Mouse (Mus musculus): Measurements from ENCODE around the gene Axin1.

Axin1 gene

DNA sequence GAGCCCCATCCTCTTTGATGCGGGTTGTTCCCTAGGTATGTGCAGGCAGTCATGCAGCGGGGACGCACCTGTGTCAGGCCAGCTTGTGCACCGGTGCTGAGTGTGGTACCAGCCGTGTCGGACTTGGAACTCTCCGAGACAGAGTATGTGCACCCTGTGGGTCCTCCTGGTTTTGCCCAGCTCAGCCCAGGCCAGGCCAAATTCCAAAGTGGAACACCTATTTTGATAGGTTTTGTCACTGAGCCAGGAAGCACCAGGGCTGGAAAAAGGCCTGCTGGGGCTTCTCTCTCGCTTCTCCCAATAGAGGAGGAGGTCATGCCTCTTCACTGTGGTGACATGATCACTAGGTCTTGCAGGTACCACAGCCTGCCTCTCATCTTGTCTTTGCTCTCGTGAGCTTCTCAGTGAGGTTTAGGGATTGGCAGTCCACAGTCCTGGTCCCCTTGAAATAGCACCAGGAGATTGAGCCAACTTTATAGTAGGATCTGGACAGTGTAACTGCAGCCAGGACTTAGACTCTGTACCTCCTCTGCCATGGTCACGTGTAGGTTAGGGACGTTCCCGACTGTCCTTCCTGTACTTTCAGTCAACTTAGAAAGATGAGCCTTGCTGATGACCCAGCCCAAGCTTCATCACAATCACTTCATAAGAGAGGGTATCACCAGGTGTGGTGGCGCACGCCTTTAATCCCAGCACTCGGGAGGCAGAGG is 54.1 kb downstream of the Axin1 start:
- DNase-seq = no peak

DNA sequence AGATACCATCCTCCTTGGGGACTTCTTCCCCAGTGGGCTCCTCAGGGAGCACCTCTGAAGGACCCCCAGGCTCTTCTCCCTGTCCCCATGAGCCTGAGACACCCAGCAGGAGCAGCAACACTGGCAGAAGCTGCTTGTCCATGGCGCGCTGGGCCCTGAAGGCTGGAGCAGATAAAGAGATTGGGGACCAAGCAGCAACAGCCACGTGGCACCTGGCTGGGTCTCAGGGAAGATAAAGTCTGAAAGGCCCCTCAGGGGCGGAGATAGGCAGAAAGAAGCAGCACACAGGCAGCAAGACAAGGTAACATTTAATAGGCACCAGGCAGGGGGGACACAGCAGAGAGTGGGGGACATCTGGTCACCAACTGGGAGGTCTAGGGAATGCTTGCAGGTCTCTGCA is 60.4 kb downstream of the Axin1 start, which contains the start of gene Pdia2:
TSS of gene Pdia2 (minus strand) at position 196 of the 400 bp plus-strand sequence.
- DNase-seq = no peak

DNA sequence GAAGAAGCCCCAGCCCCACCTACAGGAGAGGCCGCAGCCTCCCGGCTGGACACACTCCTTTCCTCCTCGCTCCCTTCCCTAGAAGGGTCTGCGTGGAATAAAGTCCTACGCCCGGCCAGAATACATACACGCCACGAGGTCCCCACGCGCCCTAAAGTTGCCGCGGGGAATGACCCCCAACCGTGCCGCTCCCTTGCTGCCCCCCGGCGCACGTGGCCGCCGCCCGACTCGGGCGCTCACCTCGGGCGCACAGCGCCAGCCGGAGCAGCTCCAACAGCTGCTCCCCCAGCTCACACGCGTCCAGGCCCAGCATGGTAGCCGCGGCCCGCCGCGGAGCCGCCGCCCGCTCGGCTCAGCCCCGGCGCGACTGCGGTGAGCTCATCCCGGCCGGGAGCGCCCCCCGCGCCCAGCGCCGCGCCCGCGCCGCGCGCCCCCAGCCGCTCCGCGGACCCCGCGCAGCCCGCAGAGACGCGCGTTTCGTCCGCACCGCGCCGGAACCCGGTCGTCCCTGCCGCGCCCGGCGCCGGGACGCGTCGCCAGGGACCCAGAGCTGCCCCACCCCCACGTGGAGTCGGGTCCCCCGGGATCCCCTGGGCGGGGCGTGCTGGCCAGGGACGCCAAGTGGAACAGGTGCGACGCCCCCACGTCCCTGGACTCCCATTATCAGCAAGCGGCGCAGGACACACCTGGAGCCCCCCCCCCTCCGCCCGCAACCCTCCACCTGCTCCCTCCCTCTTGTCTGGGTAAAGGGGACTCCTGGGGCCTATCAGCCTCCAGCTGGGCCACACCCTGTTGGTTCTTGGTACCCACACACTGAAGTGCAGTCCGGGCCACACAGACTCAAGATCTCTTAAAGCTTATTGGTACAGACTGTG is 62.6 kb downstream of the Axin1 start:
- DNase-seq = peak in 1 of 2 experiments; percentile 28

DNA sequence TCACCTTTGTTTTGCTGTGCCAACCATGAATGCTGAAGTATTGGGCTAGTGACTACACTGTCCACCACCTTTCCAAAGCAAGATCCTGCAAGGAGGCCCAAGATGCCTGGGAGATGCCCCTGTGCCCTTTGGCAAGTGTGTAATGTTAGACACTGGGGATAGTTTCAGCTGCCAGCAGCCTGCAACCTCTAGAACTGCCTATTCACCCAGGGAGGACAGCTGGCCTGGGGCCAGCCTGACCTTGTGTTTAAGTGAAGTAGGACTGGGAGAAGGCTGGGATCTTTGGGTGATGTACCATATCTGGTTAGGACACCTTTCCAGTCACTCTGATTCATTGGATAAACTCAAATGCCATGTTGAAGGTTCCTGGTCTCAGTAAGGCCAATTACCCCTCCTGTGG is 63.5 kb downstream of the Axin1 start:
- DNase-seq = no peak

DNA sequence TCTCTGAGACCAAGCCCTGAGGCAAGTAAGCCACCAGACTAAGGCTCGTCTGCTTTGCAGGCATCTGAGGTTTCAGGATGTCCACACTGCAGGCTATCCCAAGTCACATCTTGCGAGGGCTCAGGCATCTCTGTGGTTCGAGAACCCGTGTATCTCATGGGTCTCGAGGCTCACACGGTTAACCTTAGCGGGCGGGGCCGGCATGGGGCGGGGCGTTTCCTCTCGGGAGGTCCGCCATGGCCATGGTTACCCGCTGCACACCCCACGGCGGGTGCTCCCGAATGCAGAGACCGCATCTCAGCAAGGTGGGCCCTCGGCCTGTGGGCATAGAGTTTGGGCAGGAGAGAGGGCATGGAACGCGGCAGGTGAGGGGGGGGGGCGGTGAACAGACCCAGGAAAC is 64.2 kb downstream of the Axin1 start, which contains the start of gene Rgs11:
TSS of gene Rgs11 (plus strand) at position 215 of the 400 bp plus-strand sequence.
- DNase-seq = peak; percentile 36 to 42

DNA sequence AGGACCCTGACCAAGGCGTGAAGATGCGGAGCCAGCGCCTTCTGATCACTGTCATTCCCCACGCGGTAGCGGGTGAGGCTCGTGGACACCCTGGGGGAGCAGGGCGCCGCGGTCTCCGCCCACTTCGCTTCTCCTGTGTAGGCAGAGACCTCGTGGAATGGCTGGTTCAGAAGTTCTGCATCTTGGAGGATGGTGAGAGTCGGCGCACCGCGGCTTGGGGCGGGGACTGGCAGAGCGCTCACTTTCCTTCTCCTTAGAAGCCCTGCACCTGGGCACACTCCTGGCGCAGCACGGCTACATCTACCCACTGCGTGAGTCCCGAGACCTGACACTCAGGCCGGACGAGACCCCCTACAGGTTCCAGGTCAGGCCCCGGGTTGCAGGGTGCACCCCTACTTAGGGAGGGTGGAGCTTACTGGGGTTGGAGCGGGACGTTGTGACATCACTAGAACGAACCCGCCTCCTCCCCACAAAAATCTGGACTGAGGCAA is 64.9 kb downstream of the Axin1 start:
- DNase-seq = peak; percentile 33 to 49

DNA sequence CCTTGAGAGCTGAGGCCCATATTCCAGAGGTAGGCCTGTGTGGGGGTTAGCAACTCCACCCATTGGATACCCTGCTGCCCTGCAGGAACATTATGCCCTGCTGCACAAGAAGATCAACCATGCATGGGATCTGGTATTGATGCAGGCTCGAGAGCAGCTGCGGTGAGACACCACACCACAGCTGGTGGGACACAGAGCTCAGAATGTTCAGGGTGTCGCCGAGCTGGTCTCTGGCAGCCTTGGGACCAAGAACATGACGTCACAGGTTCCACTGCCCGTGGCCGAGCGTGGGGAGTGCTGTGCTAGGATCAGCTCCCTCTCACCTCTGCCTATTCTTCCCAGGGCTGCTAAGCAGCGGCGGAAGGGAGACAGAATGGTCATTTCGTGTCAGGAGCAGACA is 66.3 kb downstream of the Axin1 start:
- no peak for DNase-seq

DNA sequence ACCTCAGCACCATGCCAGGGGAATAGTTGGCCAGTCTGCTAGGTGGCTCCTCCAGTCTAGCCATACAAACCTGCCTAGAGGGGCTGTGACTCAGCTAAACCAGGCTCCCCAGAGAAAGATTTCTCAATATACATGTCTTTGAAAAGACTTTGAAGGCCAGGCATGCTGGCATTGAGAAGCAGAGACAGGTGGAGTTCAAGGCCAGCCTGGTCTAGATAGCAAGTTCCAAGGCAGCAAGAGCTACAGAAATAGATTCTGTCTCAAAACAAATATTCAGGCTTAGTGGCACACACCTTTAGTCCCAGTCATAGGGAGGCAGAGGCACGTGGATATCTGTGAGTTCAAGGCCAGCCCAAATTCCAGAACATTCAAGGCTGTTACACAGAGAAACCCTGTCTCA is 67.9 kb downstream of the Axin1 start:
- no peak for DNase-seq

DNA sequence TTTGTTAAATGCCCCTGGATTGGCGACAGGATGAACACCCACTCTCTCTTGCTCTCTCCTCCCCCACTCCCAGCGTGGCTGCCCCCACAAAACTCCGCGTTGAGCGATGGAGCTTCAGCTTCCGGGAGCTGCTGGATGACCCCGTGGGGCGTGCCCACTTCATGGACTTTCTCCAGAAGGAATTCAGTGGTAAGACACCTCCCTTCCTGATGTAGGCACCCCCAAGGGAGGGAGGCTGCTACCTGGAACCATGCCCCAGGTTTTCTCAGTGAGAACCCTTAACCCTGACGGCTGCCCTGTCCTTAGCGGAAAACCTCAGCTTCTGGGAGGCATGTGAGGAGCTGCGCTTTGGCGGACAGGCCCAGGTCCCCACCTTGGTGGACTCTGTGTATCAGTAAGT is 69.2 kb downstream of the Axin1 start, which contains the start of gene Arhgdig:
TSS of gene Arhgdig (minus strand) at position 101 of the 400 bp plus-strand sequence.
- no peak for DNase-seq

DNA sequence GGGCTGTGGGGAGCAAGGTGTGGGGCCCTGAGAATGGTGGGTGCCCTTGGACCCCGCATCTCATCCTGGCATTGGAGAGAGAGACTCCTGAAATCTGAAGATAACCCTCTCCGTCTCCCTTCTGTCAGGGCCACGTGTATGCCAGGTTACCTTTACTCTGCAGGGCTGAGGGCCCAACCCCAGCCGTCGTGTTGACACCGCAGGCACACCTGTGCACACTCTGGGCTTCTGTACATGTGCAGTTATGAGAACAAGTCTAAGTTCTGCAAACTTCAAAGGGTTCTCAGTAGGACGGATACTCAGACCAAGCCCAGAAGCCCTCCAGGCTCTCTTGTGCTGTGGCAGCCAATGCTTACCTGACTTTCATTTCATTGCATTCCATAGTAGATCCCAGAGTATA is 73.8 kb downstream of the Axin1 start:
- no peak for DNase-seq

DNA sequence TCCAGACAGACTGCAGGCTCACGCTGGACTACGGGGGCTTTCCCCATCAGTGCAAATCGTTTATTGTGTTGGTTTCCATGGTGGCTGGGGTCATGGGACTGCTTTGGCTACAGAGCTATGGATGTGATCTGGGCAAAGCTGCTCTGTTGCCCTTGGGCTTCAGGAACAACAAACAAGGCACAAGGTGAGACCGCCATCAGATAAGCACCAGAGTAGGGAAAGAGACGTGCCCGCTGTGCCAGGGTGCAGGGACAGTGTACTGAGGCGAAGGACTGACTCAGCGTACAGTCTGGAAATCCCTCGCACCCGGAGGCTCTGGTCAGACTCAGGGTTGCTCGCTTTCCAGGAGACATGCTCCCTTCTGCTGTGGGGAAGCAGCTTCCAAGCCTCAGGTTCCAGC is 74.2 kb downstream of the Axin1 start:
- no peak for DNase-seq

DNA sequence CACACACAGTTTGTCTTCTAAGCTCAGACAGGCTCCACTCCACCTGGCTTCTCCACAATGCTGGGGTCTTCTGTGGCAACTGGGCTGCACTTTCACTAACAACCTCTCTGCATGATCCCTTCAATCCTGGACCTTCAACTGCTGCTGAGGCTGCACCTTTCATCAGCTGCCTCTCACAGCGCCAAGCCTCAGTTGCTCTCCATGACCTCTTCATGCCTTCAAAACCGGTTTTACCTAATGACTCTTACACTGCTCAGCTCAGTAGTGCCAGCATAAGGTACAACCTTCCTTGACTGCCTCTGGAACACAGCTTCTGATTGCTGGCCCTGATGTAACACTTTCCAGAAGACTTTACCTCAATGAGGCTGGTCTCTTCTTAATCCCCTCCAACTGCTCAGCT is 83.0 kb downstream of the Axin1 start:
- no peak for DNase-seq

DNA sequence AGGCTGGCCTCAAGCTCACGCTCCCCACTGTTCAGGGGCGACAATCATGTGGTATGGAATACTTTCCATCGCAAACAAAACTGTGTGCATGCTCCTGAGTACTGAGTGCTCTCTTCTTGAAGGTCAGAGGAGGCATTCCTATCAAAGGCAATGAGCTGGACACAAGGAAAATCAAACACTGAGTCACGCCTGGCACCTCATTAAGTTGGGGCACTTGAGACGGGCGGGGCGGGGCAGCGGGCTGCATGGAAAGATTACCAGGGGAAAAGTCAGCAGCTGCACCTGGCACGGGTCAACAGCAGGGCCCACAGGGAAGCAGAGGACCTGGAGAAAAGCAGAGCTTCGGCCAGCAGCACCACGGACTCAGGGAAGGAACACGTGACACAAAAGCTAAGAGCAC is 86.7 kb downstream of the Axin1 start:
- no peak for DNase-seq

DNA sequence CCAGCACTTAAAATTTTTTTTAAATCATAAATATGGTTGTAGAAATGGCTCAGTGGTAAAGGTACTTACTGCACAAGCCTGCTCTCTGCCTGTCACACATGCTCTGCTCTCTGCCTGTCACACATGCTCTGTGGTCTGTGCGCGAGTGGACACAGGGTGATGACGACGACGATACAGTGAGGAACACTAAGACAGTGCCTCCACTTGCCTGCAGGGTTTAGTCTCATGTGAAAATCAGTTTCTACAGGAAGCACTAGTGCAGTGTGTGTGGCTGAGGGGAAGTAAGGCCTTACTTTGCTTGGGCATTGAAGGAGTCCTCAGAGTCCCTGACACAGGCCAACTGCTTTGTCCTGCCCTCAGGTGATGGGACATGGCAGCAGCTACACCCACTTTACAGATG is 91.3 kb downstream of the Axin1 start:
- DNase-seq = no peak

DNA sequence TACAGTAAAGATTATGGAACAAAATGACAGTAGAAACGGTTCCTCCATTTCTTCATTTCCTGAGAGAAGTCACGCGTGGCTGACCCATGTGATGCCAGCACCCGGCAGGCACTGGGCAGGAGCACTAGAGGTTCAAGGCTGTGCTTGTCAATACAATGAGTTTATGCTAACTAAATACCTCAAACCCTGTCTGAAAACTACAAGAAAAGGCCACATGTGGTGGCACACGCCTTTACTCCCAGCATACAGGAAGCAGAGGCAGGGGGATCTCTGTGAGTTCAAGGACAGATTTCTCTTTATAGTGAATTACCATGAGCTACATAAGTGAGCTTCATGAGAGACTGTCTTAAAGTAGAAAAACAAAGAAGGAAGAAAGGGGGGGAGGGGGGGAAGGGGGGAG is 92.7 kb downstream of the Axin1 start:
- DNase-seq = no peak

DNA sequence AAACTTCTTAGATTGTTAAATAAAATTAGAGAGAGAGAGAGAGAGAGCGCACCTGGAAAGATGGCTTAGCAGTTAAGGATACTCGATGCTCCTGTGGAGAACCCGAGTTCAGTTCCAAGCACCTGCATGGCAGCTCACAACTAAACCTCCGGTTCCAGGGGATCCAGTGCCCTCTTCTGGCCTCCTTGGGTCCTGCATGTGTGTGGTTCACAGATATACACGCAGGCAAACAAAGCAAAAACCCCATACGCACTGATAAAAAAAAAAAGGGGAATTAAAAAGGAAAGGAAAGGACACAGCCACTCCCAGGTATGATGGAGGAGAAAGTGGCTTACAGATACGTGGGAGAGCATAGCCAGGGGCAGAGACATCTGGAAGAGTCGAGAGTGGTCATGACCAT is 94.4 kb downstream of the Axin1 start:
- DNase-seq = no peak

DNA sequence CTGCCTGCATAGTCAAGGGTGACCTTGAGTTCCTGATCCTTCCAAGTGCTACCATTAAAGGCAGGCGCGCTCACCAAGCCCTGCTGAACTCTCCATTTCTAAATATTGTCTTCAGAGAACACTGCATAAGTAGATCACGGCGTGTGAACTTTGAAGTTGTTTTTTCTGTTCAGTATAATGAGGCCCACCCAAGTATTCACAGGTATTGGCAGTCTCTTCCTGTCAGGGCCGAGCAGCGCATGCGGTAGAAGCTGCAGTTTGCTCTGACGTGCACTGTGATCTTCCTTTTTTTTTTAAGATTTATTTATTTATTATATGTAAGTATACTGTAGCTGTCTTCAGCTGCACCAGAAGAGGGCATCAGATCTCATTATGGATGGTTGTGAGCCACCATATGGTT is 95.9 kb downstream of the Axin1 start:
- DNase-seq = no peak

DNA sequence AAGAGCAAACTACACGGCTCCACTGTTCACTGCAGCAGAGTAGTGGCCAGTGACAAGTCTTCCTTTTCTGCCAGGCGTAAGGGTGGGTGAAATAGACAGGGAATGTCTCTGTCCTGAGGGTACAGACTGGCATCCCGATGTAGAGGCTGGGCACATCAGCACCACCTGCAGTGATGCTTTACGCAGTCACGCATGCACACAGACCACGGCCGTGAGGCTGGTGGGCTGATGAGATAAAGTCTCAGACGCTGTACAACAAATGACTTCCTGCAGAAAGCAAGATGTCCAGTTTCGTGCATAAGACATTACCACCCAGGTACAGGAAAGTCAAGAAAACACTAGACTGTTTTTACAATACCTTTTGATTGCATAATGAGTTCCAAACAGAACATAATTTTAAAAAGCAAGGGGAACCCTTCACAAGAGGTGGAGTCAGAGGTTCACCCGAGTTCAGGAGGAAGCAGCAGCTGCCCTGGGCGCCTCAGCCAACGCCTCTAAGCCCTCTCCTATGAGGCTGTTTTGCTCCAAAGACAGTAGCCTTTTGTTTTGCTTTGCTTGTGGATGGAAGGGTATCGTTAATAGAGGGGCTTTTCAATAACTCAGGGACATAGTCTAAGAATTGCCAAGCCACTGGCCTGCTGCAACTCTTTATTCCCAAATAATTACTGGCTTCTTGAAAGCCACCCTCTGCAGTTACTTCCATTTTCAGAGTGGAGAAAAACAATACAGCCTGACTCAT is 96.8 kb downstream of the Axin1 start:
- DNase-seq = no peak

DNA sequence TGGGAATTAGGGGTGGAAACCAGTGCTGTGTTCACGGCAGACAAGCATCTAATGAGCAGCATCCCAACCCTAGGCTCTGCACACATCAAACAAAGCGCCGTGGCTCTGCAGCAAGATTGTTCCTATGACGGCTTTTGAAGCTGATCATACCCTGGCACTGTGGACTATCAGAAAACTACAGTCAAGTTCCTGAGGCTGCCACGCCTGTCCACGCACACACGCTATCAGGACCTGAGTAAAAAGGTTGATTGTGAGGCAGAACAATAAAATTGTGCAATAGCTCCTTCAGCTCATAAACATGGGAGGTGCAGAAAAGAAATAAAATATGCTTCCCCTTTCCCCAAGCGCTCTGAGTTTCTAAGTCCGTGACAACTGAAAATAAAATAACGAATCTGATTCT is 99.2 kb downstream of the Axin1 start:
- DNase-seq = no peak

DNA sequence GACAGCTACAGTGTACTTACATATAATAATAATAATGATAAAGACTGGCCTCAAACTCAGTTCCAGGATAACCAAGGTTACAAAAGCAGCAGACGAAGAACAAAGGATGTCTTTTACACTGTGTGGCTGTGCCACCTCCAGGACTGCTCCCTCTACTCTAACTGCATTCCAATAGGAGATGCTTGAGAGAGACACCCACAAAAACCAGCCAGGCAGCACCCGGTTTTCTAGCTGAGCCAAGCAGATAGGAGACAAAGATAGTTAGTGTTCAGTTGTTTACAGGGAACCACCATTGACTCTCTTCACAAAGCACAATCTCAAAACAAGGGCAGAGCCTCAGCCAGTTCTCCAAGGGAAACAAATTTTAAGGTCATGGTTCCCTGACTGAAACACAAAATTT is 101.1 kb downstream of the Axin1 start:
- no peak for DNase-seq

DNA sequence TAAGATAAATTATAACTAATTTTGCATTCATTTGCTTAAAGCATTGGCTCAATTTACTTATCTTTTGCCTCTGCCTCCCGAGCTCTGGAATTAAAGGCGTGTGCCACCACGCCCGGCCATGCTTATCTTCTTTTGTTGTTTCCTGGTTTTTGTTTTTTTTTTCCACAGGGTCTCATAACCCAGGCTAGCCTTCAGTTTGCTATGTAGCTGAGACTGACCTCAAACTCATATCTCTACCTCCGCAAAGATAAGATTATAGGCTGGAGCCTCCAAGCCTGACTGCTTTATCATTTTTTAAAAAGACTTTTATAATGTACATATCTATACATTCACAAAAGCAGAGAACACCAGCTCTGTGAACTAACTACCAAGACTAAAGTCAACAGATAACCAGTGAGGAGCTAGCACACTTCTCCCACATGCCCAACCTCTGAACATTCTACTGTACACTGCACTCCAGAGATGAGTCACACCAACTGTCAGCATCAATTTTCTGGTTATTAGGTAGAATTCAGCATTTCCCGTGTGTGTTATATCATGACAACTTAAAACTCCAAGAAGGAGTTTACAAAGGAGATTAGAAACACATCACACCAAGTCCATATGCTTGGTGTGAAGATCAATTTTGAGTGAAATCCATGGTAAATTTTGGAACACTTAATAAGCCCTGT is 101.8 kb downstream of the Axin1 start:
- DNase-seq = no peak

DNA sequence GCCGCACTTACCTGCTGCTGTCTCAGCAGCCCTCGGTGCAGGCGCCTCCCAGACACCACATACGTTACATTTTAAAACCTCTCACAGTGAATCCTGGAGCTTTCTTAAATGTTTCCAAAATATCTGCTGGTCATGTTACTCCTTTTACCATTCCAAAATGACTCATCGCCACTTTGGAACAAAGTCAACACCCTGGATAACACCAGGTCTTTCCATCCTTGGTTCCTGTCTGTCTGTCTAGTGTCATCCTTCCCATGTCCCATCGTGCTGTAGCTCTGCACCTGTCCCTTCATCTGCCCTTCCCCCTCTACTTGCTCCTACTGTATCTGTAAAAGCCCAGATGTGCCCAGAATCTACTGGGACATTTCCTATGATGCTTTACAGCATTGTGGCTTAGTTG is 102.5 kb downstream of the Axin1 start:
- DNase-seq = no peak

Measured in cerebellum, adult 18-20 months (tissue).